Mouse (Mus musculus): Measurements from ENCODE around the gene Capn8.

DNA sequence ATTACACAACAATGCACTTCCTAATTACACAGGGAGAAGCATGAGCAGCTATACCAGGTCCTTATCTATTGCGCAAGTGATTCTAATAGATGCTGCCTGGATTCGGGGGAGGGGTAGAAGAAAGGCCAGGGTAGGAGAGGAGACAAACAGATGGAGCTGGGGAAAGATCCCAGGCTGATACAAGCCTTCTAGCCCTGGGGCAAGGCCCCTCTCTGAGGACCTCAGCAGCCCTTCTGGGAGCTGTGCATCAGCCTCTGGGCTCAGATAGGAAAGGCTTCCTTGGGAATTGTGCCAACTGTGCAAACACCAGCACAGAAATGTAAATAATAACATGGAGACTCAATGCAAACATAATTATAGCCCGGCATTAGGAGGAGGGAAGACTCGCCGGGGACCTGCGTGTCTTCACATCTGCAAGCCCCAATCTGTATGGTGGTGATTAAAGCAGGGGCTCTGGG is 80.4 kb downstream of the Capn8 start:
- TF ChIP-seq CTCF (IDR thresholded peaks at IDR 0.05; ENCODE audit: control insufficient read depth, insufficient read depth, insufficient replicate concordance, low read depth, low read length), result no peak
- TF ChIP-seq POLR2A (IDR thresholded peaks at IDR 0.05; ENCODE audit: control insufficient read depth, low read depth, low read length), result no peak

All from testis, adult 2 months (tissue).